Mouse (Mus musculus): ENCODE measurements around the gene Trmt1l. TPM values are rescaled to one million over a fixed set of nuclear protein-coding genes. Genes with fewer than 3 reads are reported as not detected.

Gene Trmt1l
- 37.9 and 40.2 TPM in 2 replicates for polyA plus RNA-seq (2015; fragmentation: Nextera tagmentation; extraction: Ambion mirVana)

GRCm38 (mm10) chr1:151428263-151429221, at the start of gene Trmt1l, which contains the start of gene Swt1:
Gene Trmt1l, plus strand, starts transcription at chr1:151428542.
Gene Swt1, minus strand, starts transcription at chr1:151428455.
- peak; percentile 100 for ATAC-seq (ENCODE audit: insufficient number of reproducible peaks, low FRiP score, low TSS enrichment, low read depth)
- H3K4me1 ChIP-seq, result peaks cover 13% of the 10 kb centered on the region
- H3K9me3 ChIP-seq, result no peaks in the 10 kb centered on the region
- under 1% methylated on average over 74 of the region's 74 CpGs for WGBS
- peak within 1 kb of the TSS; percentile 92 for H3K27ac ChIP-seq
- H3K9ac ChIP-seq, result peak within 1 kb of the TSS; percentile 89
- H3K36me3 ChIP-seq, result no peaks in the 10 kb centered on the region; the same call in 1 of the 2 replicates
- H3K4me2 ChIP-seq, result peak within 1 kb of the TSS; percentile 51
- peak within 1 kb of the TSS; percentile 84 for H3K4me3 ChIP-seq
- H3K27me3 ChIP-seq, result no peaks in the 10 kb centered on the region

GRCm38 (mm10) chr1:151390029-151390428, 38.3 kb upstream of the Trmt1l start:
- Histone ChIP-seq H3K4me2 (no peak overlapping the region), H3K36me3 (peaks cover 26% of the 10 kb centered on the region), H3K27me3 (no peaks in the 10 kb centered on the region), H3K27ac (no peak overlapping the region), H3K4me1 (no peaks in the 10 kb centered on the region), H3K9ac (no peak overlapping the region), H3K4me3 (no peak overlapping the region), H3K9me3 (no peaks in the 10 kb centered on the region)
- 94% methylated on average over 1 of the region's 1 CpGs for WGBS
- ATAC-seq (ENCODE audit: insufficient number of reproducible peaks, low FRiP score, low TSS enrichment, low read depth), result no peak

GRCm38 (mm10) chr1:151409827-151410226, 18.5 kb upstream of the Trmt1l start:
- Histone ChIP-seq H3K4me2 (no peak overlapping the region), H3K36me3 (peaks cover 8% of the 10 kb centered on the region; the same call in 1 of the 2 replicates), H3K9ac (no peak overlapping the region), H3K27me3 (no peaks in the 10 kb centered on the region), H3K4me1 (no peaks in the 10 kb centered on the region), H3K9me3 (no peaks in the 10 kb centered on the region), H3K27ac (no peak overlapping the region), H3K4me3 (no peak overlapping the region)
- no peak for ATAC-seq (ENCODE audit: insufficient number of reproducible peaks, low FRiP score, low TSS enrichment, low read depth)
- 40% methylated on average over 3 of the region's 3 CpGs for WGBS

- no peaks in the 10 kb centered on the region for H3K27me3 ChIP-seq
- ATAC-seq (ENCODE audit: insufficient number of reproducible peaks, low FRiP score, low TSS enrichment, low read depth), result no peak
- WGBS, result 83% methylated on average over 3 of the region's 3 CpGs
- no peak overlapping the region for H3K27ac ChIP-seq
- H3K9ac ChIP-seq, result no peak overlapping the region
- no peaks in the 10 kb centered on the region for H3K9me3 ChIP-seq
- peaks cover 4% of the 10 kb centered on the region for H3K4me1 ChIP-seq
- no peak overlapping the region for H3K4me2 ChIP-seq
- no peak overlapping the region for H3K4me3 ChIP-seq
- H3K36me3 ChIP-seq, result peaks cover 26% of the 10 kb centered on the region
Observed at GRCm38 (mm10) chr1:151422178-151422577, 6.2 kb upstream of the Trmt1l start.

- Histone ChIP-seq H3K27ac (no peak overlapping the region), H3K4me1 (peaks cover 13% of the 10 kb centered on the region), H3K4me2 (peak overlapping the region; percentile 51), H3K9me3 (no peaks in the 10 kb centered on the region), H3K9ac (0 out of 2 replicates have a peak overlapping the region, but pooled peaks have one; percentile 68), H3K4me3 (peak overlapping the region; percentile 84), H3K27me3 (no peaks in the 10 kb centered on the region), H3K36me3 (peaks cover 4% of the 10 kb centered on the region; the same call in 1 of the 2 replicates)
- WGBS, result 15% methylated on average over 7 of the region's 7 CpGs
- ATAC-seq (ENCODE audit: insufficient number of reproducible peaks, low FRiP score, low TSS enrichment, low read depth), result no peak
Observed at GRCm38 (mm10) chr1:151426947-151427600, 1.3 kb upstream of the Trmt1l start.

GRCm38 (mm10) chr1:151427888-151428262, 467 bp upstream of the Trmt1l start:
- 0% methylated on average over 26 of the region's 26 CpGs for WGBS
- no peaks in the 10 kb centered on the region; the same call in 1 of the 2 replicates for H3K36me3 ChIP-seq

GRCm38 (mm10) chr1:151429316-151429715, 974 bp downstream of the Trmt1l start:
- peaks cover 3% of the 10 kb centered on the region; the same call in 1 of the 2 replicates for H3K36me3 ChIP-seq
- H3K9ac ChIP-seq, result peak overlapping the region; percentile 89
- H3K9me3 ChIP-seq, result no peaks in the 10 kb centered on the region
- no peaks in the 10 kb centered on the region for H3K27me3 ChIP-seq
- H3K4me2 ChIP-seq, result peak overlapping the region; percentile 48
- peaks cover 13% of the 10 kb centered on the region for H3K4me1 ChIP-seq
- ATAC-seq (ENCODE audit: insufficient number of reproducible peaks, low FRiP score, low TSS enrichment, low read depth), result no peak
- WGBS, result 30% methylated on average over 9 of the region's 9 CpGs
- H3K4me3 ChIP-seq, result peak overlapping the region; percentile 84
- H3K27ac ChIP-seq, result peak overlapping the region; percentile 92

More at GRCm38 (mm10) chr1:151427888-151428262, 467 bp upstream of the Trmt1l start:
- Histone ChIP-seq H3K4me2 (peak overlapping the region; percentile 51), H3K4me3 (peak overlapping the region; percentile 84), H3K9ac (peak overlapping the region; percentile 68), H3K27me3 (no peaks in the 10 kb centered on the region), H3K27ac (peak overlapping the region; percentile 86), H3K4me1 (peaks cover 13% of the 10 kb centered on the region), H3K9me3 (no peaks in the 10 kb centered on the region)
- peak; percentile 45 for ATAC-seq (ENCODE audit: insufficient number of reproducible peaks, low FRiP score, low TSS enrichment, low read depth)

GRCm38 (mm10) chr1:151435431-151435830, 7.1 kb downstream of the Trmt1l start:
- Histone ChIP-seq H3K4me2 (no peak overlapping the region), H3K9me3 (no peaks in the 10 kb centered on the region), H3K27me3 (no peaks in the 10 kb centered on the region), H3K4me3 (no peak overlapping the region), H3K9ac (no peak overlapping the region), H3K4me1 (no peaks in the 10 kb centered on the region), H3K36me3 (peaks cover 45% of the 10 kb centered on the region), H3K27ac (no peak overlapping the region)
- ATAC-seq (ENCODE audit: insufficient number of reproducible peaks, low FRiP score, low TSS enrichment, low read depth), result no peak
- WGBS, result 90% methylated on average over 6 of the region's 6 CpGs

GRCm38 (mm10) chr1:151449866-151450265, 21.5 kb downstream of the Trmt1l start:
- no peaks in the 10 kb centered on the region for H3K4me1 ChIP-seq
- H3K36me3 ChIP-seq, result peaks cover 68% of the 10 kb centered on the region
- 95% methylated on average over 10 of the region's 10 CpGs for WGBS
- no peak overlapping the region for H3K4me3 ChIP-seq
- no peak for ATAC-seq (ENCODE audit: insufficient number of reproducible peaks, low FRiP score, low TSS enrichment, low read depth)
- H3K9ac ChIP-seq, result no peak overlapping the region
- no peaks in the 10 kb centered on the region for H3K27me3 ChIP-seq
- no peak overlapping the region for H3K4me2 ChIP-seq
- no peaks in the 10 kb centered on the region for H3K9me3 ChIP-seq
- H3K27ac ChIP-seq, result no peak overlapping the region

GRCm38 (mm10) chr1:151450851-151451250, 22.5 kb downstream of the Trmt1l start:
- Histone ChIP-seq H3K9me3 (no peaks in the 10 kb centered on the region), H3K27ac (no peak overlapping the region), H3K4me2 (no peak overlapping the region), H3K4me1 (no peaks in the 10 kb centered on the region), H3K27me3 (no peaks in the 10 kb centered on the region), H3K4me3 (no peak overlapping the region), H3K9ac (no peak overlapping the region), H3K36me3 (peaks cover 58% of the 10 kb centered on the region)
- ATAC-seq (ENCODE audit: insufficient number of reproducible peaks, low FRiP score, low TSS enrichment, low read depth), result no peak
- WGBS, result 96% methylated on average over 1 of the region's 2 CpGs

- Histone ChIP-seq H3K4me1 (no peaks in the 10 kb centered on the region), H3K27me3 (no peaks in the 10 kb centered on the region), H3K9me3 (no peaks in the 10 kb centered on the region), H3K27ac (no peak overlapping the region), H3K4me3 (no peak overlapping the region), H3K9ac (no peak overlapping the region), H3K4me2 (no peak overlapping the region), H3K36me3 (peaks cover 56% of the 10 kb centered on the region)
- WGBS, result 95% methylated on average over 11 of the region's 11 CpGs
- ATAC-seq (ENCODE audit: insufficient number of reproducible peaks, low FRiP score, low TSS enrichment, low read depth), result no peak
Observed at GRCm38 (mm10) chr1:151451946-151452345, 23.6 kb downstream of the Trmt1l start.

- no peaks in the 10 kb centered on the region for H3K4me1 ChIP-seq
- no peak overlapping the region for H3K4me2 ChIP-seq
- H3K27me3 ChIP-seq, result no peaks in the 10 kb centered on the region
- ATAC-seq (ENCODE audit: insufficient number of reproducible peaks, low FRiP score, low TSS enrichment, low read depth), result no peak
- no peak overlapping the region for H3K4me3 ChIP-seq
- H3K27ac ChIP-seq, result no peak overlapping the region
- WGBS, result 71% methylated on average over 5 of the region's 5 CpGs
- H3K9ac ChIP-seq, result no peak overlapping the region
- H3K9me3 ChIP-seq, result no peaks in the 10 kb centered on the region
- H3K36me3 ChIP-seq, result peaks cover 55% of the 10 kb centered on the region
Observed at GRCm38 (mm10) chr1:151457087-151457486, 28.7 kb downstream of the Trmt1l start.

All from limb, embryonic 15.5 days (tissue).